Mouse (Mus musculus) hindbrain, embryonic 16.5 days (tissue): Measurements from ENCODE around the gene Wbp11. TPM values are rescaled to one million over a fixed set of nuclear protein-coding genes. Genes with fewer than 3 reads are reported as not detected.

Experiments
- ATAC-seq: fragments of 200-750 bp; cut with Nextera tagmentation; 2 replicates; pipeline ENCODE4 v1.8.0; 2017; ENCODE audit warnings: moderate TSS enrichment, moderate library complexity
- H3K27ac ChIP-seq: fragments of 300-500 bp; sonication (generic); 2 replicates; pipeline ENCODE4 v1.5.1; 2014; ENCODE audit warnings: low read depth, mild to moderate bottlenecking, control low read depth, low read length, moderate library complexity
- H3K27me3 ChIP-seq: fragments of 300-500 bp; sonication (generic); replicated peaks from 2 replicates; pipeline ENCODE4 v1.6.1; 2014; ENCODE audit warnings: low read length; ENCODE audit not compliant: control insufficient read depth, insufficient read depth
- H3K36me3 ChIP-seq: fragments of 300-500 bp; sonication (generic); 2 replicates; pipeline ENCODE4 v1.6.1; 2014; ENCODE audit warnings: mild to moderate bottlenecking, low read length, moderate library complexity, mixed read lengths; ENCODE audit not compliant: control insufficient read depth, insufficient read depth
- H3K4me1 ChIP-seq: fragments of 300-500 bp; sonication (generic); 2 replicates; pipeline ENCODE4 v1.6.1; 2014; ENCODE audit warnings: low read depth, low read length; ENCODE audit not compliant: control insufficient read depth, insufficient read depth
- H3K4me2 ChIP-seq: fragments of 300-500 bp; sonication (generic); 2 replicates; pipeline ENCODE4 v1.6.1; 2014; ENCODE audit warnings: mild to moderate bottlenecking, low read length, control low read depth, moderate library complexity
- H3K4me3 ChIP-seq: fragments of 300-500 bp; sonication (generic); 2 replicates; pipeline ENCODE4 v1.5.1; 2014; ENCODE audit warnings: mild to moderate bottlenecking, low read length, control low read depth, moderate library complexity
- H3K9ac ChIP-seq: fragments of 300-500 bp; sonication (generic); 2 replicates; pipeline ENCODE4 v1.6.1; 2014; ENCODE audit warnings: low read depth, mild to moderate bottlenecking, control low read depth, low read length, moderate library complexity
- H3K9me3 ChIP-seq: fragments of 300-500 bp; sonication (generic); 2 replicates; pipeline ENCODE4 v1.6.1; 2014; ENCODE audit warnings: mild to moderate bottlenecking, low read length, moderate library complexity; ENCODE audit not compliant: control insufficient read depth
- WGBS: fragments of 180-500 bp; shearing (Covaris S2); extraction: QIAGEN DNeasy Blood & Tissue Kit; methylation state at CpG from one replicate; pipeline ENCODE4 v1.1.7; 2014; 5-methylcytosine and 5-hydroxymethylcytosine counted together
- polyA plus RNA-seq: library from polyadenylated mRNA; unstranded; fragments of >200 nt; fragmentation: Nextera tagmentation; extraction: Ambion mirVana; gene quantifications from 2 replicates; pipeline ENCODE4 v1.2.1, GENCODE M21; 2015

Wbp11 gene
- polyA plus RNA-seq, 1 experiment from 2014 or later = 65.6 TPM

- Histone ChIP-seq H3K9me3 (no peaks in the 10 kb centered on the region), H3K9ac (peak overlapping the region; percentile 78), H3K4me3 (peak overlapping the region; percentile 73), H3K36me3 (peaks cover 16% of the 10 kb centered on the region), H3K27ac (no peak overlapping the region), H3K27me3 (no peaks in the 10 kb centered on the region; the same call in 1 of the 2 replicates), H3K4me1 (peaks cover 11% of the 10 kb centered on the region), H3K4me2 (peak overlapping the region; percentile 73)
- ATAC-seq = no peak
- WGBS = 23% methylated on average over 7 of the region's 7 CpGs
Observed at GRCm38 (mm10) chr6:136827116-136827515, 917 bp downstream of the Wbp11 start.

- no peak overlapping the region for H3K9ac ChIP-seq
- no peak overlapping the region for H3K4me2 ChIP-seq
- H3K4me1 ChIP-seq = peaks cover 11% of the 10 kb centered on the region
- no peaks in the 10 kb centered on the region for H3K27me3 ChIP-seq
- 92% methylated on average over 8 of the region's 8 CpGs for WGBS
- H3K27ac ChIP-seq = no peak overlapping the region
- no peak overlapping the region for H3K4me3 ChIP-seq
- no peaks in the 10 kb centered on the region for H3K9me3 ChIP-seq
- H3K36me3 ChIP-seq = peaks cover 36% of the 10 kb centered on the region
- no peak for ATAC-seq
Observed at GRCm38 (mm10) chr6:136824987-136825386, 3.0 kb downstream of the Wbp11 start.

- 97% methylated on average over 18 of the region's 18 CpGs for whole genome bisulfite sequencing
- Histone ChIP-seq H3K27me3 (no peaks in the 10 kb centered on the region), H3K9ac (no peak overlapping the region), H3K4me2 (no peak overlapping the region), H3K4me3 (no peak overlapping the region), H3K36me3 (peaks cover 62% of the 10 kb centered on the region), H3K9me3 (no peaks in the 10 kb centered on the region), H3K4me1 (no peaks in the 10 kb centered on the region), H3K27ac (no peak overlapping the region)
- ATAC-seq = no peak
Observed at GRCm38 (mm10) chr6:136821086-136821485, 6.9 kb downstream of the Wbp11 start.

GRCm38 (mm10) chr6:136820381-136820780 lies 7.7 kb downstream of the Wbp11 start:
- H3K4me1 ChIP-seq = no peaks in the 10 kb centered on the region
- H3K36me3 ChIP-seq = peaks cover 68% of the 10 kb centered on the region
- no peaks in the 10 kb centered on the region for H3K9me3 ChIP-seq
- H3K9ac ChIP-seq = no peak overlapping the region
- H3K27ac ChIP-seq = no peak overlapping the region
- H3K4me2 ChIP-seq = no peak overlapping the region
- no peaks in the 10 kb centered on the region for H3K27me3 ChIP-seq
- 96% methylated on average over 21 of the region's 21 CpGs for WGBS
- no peak overlapping the region for H3K4me3 ChIP-seq
- ATAC-seq = 0 out of 2 replicates have a peak, but pooled peaks have one; percentile 9

- Histone ChIP-seq H3K36me3 (peaks cover 75% of the 10 kb centered on the region), H3K9me3 (no peaks in the 10 kb centered on the region), H3K4me2 (no peak overlapping the region), H3K4me1 (no peaks in the 10 kb centered on the region), H3K9ac (no peak overlapping the region), H3K27me3 (no peaks in the 10 kb centered on the region), H3K27ac (no peak overlapping the region), H3K4me3 (no peak overlapping the region)
- no peak for ATAC-seq
- 91% methylated on average over 3 of the region's 3 CpGs for WGBS
Observed at GRCm38 (mm10) chr6:136817549-136817948, 10.5 kb downstream of the Wbp11 start.

GRCm38 (mm10) chr6:136816826-136817225 lies 11.2 kb downstream of the Wbp11 start:
- no peak overlapping the region for H3K27ac ChIP-seq
- 93% methylated on average over 21 of the region's 21 CpGs for WGBS

GRCm38 (mm10) chr6:136815381-136815780 lies 12.7 kb downstream of the Wbp11 start:
- Histone ChIP-seq H3K27ac (no peak overlapping the region), H3K4me2 (no peak overlapping the region), H3K9ac (no peak overlapping the region), H3K27me3 (no peaks in the 10 kb centered on the region), H3K9me3 (no peaks in the 10 kb centered on the region), H3K4me1 (no peaks in the 10 kb centered on the region), H3K36me3 (peaks cover 60% of the 10 kb centered on the region), H3K4me3 (no peak overlapping the region)
- no peak for ATAC-seq
- WGBS = 96% methylated on average over 7 of the region's 7 CpGs

More at GRCm38 (mm10) chr6:136816826-136817225, 11.2 kb downstream of the Wbp11 start:
- H3K4me2 ChIP-seq = no peak overlapping the region
- H3K9me3 ChIP-seq = no peaks in the 10 kb centered on the region
- H3K27me3 ChIP-seq = no peaks in the 10 kb centered on the region
- no peaks in the 10 kb centered on the region for H3K4me1 ChIP-seq
- H3K9ac ChIP-seq = no peak overlapping the region
- no peak for ATAC-seq
- no peak overlapping the region for H3K4me3 ChIP-seq
- peaks cover 73% of the 10 kb centered on the region for H3K36me3 ChIP-seq

GRCm38 (mm10) chr6:136813117-136813516 lies 14.9 kb downstream of the Wbp11 start:
- H3K27ac ChIP-seq = no peak overlapping the region
- H3K4me2 ChIP-seq = no peak overlapping the region
- 44% methylated on average over 4 of the region's 4 CpGs for WGBS
- peaks cover 11% of the 10 kb centered on the region for H3K4me1 ChIP-seq
- peaks cover 46% of the 10 kb centered on the region for H3K36me3 ChIP-seq
- no peak for ATAC-seq
- H3K4me3 ChIP-seq = no peak overlapping the region
- H3K9me3 ChIP-seq = no peaks in the 10 kb centered on the region
- no peaks in the 10 kb centered on the region for H3K27me3 ChIP-seq
- no peak overlapping the region for H3K9ac ChIP-seq

GRCm38 (mm10) chr6:136811196-136811595 lies 16.8 kb downstream of the Wbp11 start:
- Histone ChIP-seq H3K27me3 (no peaks in the 10 kb centered on the region), H3K27ac (no peak overlapping the region), H3K36me3 (peaks cover 32% of the 10 kb centered on the region), H3K4me1 (peaks cover 15% of the 10 kb centered on the region), H3K4me2 (no peak overlapping the region), H3K4me3 (no peak overlapping the region), H3K9ac (no peak overlapping the region), H3K9me3 (no peaks in the 10 kb centered on the region)
- no peak for ATAC-seq
- WGBS = 86% methylated on average over 10 of the region's 10 CpGs

GRCm38 (mm10) chr6:136809673-136810072 lies 18.4 kb downstream of the Wbp11 start:
- H3K4me2 ChIP-seq = peak overlapping the region; percentile 99; the same call in 1 of the 2 replicates
- H3K27ac ChIP-seq = no peak overlapping the region
- WGBS = 84% methylated on average over 13 of the region's 13 CpGs
- H3K4me3 ChIP-seq = no peak overlapping the region
- ATAC-seq = no peak
- H3K9ac ChIP-seq = no peak overlapping the region
- no peaks in the 10 kb centered on the region for H3K9me3 ChIP-seq
- no peaks in the 10 kb centered on the region for H3K27me3 ChIP-seq
- H3K4me1 ChIP-seq = peaks cover 19% of the 10 kb centered on the region
- peaks cover 21% of the 10 kb centered on the region for H3K36me3 ChIP-seq
